Mouse (Mus musculus) adrenal gland, postnatal 14 days (tissue): Measurements from ENCODE around the gene Psma6. TPM values are rescaled to one million over a fixed set of nuclear protein-coding genes. Genes with fewer than 3 reads are reported as not detected.
"Not testable (repeated sequence)": the region's sequence is repeated elsewhere in the genome, so short reads cannot be mapped to it uniquely, and the experiment has no call there.

Source experiments
- DNase-seq: peaks from one replicate; pipeline ENCODE4 v3.0.0; 2021; ENCODE audit warnings: mixed read lengths
- long read RNA-seq, 2 experiments: library from polyadenylated mRNA; stranded (forward); transcript quantifications; one replicate each; pipeline ENCODE4 v2.0.0; 2021
- total RNA-seq: library from RNA; stranded (reverse); gene quantifications from 2 replicates; pipeline ENCODE4 v1.2.3, GENCODE M21; 2021

Gene Psma6
- 226 and 253 TPM in 2 replicates for total RNA-seq
- long read RNA-seq, experiment 1, transcript Psma6-201 (7 exons, 1,042 nt) = major isoform, 237 of 267 reads
- long read RNA-seq, experiment 1, partial matches to known transcripts = 24 of 267 reads
- long read RNA-seq, experiment 1, other reads (novel, unspliced or antisense) = 6 of 267 reads
- long read RNA-seq, experiment 2, transcript Psma6-201 (7 exons, 1,042 nt) = major isoform, 235 of 259 reads
- long read RNA-seq, experiment 2, partial matches to known transcripts = 12 of 259 reads
- long read RNA-seq, experiment 2, other reads (novel, unspliced or antisense) = 12 of 259 reads

DNA sequence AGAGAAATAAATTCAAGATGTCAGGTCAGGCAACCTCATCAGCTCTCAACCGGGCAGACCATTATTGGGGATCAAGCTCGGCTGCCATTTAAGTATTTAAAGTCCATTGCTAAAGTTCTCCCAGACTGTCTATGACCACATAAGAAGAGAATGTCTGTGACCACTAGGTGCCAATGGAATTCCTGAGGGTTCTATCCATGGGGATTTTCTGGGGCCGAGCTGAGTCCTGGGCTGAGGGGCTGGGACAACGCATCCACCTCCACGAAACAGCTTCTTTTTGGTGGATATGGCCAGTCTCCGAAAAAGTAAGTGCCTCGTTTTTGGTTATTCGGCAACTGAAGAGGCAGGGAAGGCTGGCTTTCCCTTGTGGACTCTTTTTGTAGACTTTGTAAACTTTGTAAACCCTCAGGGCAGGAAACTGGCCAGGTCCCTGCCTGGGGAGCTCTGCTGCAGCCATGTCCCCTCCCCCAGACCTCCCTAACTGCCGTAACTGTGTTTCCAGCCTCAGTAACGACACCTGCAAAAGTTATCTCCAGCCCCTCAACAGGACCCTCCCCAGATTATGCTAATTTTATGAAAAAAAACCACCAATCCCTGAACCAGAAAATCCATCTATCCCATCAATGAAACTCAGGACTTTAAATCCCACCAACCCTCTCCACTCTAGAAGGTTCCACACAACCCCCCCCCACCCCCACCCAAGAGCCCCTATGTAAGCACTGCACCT is at the start of gene Psma6:
Psma6 (plus strand) TSS at position 200 of the 727 bp plus-strand sequence.
- peak; percentile 34 for DNase-seq

GRCm38 (mm10) chr12:55338490-55338889 is 45.5 kb upstream of the Psma6 start:
- not testable (repeated sequence) for DNase-seq

GRCm38 (mm10) chr12:55343045-55343444 is 41.0 kb upstream of the Psma6 start:
- DNase-seq = not testable (repeated sequence)

DNA sequence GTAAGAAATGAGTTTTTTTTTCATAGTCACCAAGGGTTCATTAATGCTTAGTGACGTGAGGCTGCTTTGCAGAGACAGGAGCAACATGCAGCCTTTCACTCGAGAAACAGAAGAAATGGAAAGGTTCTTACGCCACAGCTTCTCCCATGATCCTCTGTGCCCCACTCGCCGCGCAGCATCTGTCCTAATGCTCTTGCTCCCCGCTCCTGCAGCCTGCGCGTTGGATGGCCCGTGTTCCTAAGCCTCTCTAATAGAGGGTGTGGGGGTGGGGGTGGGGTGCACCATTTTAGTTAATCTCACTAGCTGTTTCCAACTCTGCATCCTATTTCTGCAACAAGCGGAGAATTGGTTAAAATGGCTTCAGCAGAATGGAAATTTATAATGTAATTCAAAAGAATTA is 40.0 kb upstream of the Psma6 start:
- DNase-seq = no peak

- DNase-seq = peak; percentile 14
Measured at GRCm38 (mm10) chr12:55344583-55344982, 39.4 kb upstream of the Psma6 start.

- no peak for DNase-seq
Measured at GRCm38 (mm10) chr12:55353423-55353822, 30.6 kb upstream of the Psma6 start.

DNA sequence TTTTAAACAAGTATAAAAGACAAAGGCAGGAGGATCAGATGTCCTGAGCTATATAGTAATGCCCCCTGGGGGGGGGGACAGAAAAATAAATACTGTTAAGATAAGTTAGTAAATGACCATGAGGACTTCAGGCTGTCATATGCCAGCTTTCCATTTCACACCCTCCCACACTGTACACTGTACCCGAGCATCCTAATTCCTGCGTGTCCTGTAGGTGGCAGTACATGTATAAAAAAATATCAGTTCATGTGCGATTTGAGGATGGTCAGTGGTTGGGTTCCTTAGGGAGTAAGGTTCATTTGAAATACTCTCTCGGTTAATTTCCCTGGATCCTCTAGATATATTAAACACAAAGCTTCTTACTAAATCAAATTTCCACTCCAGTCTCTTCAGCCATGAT is 29.1 kb upstream of the Psma6 start:
- peak; percentile 48 for DNase-seq

DNA sequence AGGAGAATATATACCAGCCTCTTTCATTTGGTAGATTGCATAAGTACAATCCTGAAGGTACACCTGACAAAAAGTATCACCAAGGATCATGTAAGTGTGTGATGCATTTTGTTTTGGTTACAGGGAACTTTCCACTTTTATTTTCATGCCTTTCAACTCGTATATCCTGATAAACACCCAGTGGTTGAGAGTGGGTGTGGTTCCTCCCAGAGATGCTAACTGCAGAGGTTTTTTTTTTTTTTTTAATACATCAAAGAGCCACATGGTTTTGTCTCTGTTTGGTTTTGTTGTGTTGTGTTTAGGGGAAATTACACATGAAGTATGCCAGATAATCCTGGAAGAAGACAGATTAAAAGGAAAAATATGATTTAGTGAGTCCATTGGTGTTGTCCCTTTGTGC is 26.7 kb upstream of the Psma6 start:
- no peak for DNase-seq

GRCm38 (mm10) chr12:55360929-55361328 is 23.1 kb upstream of the Psma6 start:
- no peak for DNase-seq

GRCm38 (mm10) chr12:55365083-55365482 is 18.9 kb upstream of the Psma6 start:
- DNase-seq = no peak

- no peak for DNase-seq
Measured at GRCm38 (mm10) chr12:55372424-55373055, 11.5 kb upstream of the Psma6 start.

DNA sequence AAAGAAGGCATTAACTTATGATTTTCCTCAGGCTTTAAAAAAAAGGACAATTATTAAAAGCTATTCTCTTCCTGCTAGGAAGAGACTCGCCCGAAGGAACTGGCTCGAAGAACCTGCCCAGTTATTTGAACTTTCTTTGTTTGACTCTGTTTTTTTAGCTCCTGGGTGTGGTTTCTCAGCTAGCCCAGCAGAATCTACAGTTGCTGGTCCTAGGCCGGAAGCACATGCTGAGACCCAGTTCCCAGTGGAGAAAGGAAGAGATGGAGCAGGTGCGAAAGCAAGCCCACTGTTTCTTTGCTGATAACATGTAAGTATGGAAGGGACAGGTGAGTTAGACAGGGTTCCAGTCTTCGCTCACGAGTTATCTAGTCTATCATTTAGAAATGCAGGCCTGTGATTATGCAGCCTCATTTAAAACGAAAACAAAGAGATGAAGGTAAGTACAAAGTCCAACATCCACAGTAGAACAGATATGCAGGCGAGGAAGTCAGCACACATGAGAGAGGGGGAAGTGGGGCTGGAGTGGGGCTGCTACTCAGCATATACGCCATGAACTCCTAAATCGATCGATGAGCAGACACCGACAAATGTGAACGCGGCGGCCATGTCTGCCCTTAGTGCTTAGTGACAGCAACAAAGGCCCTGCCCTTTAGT is 6.9 kb upstream of the Psma6 start:
- no peak for DNase-seq

GRCm38 (mm10) chr12:55377610-55377980 is 6.4 kb upstream of the Psma6 start:
- no peak for DNase-seq

DNA sequence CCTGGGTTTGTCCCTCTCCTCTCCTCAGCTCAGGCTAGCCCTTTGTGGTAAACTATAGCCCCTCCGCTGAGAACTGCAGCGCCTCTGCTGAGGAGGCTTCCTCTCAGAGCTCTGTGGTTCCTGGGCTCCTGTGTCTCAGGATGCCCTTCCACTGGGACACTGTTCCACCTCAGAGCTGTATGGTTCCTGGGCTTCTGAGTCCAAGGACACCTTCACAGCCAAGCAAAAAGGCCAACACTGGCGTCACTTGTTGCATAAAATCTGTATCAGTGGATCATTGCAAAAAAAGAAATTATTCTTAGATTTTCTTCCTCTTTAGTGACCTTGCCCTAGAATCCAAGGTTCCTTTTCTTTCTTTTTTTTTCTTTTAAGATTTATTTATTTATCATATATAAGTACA is 804 bp downstream of the Psma6 start:
- peak; percentile 70 for DNase-seq

GRCm38 (mm10) chr12:55385931-55386330 is 1.9 kb downstream of the Psma6 start:
- DNase-seq = peak; percentile 57

- DNase-seq = no peak
Measured at GRCm38 (mm10) chr12:55386456-55386855, 2.4 kb downstream of the Psma6 start.

DNA sequence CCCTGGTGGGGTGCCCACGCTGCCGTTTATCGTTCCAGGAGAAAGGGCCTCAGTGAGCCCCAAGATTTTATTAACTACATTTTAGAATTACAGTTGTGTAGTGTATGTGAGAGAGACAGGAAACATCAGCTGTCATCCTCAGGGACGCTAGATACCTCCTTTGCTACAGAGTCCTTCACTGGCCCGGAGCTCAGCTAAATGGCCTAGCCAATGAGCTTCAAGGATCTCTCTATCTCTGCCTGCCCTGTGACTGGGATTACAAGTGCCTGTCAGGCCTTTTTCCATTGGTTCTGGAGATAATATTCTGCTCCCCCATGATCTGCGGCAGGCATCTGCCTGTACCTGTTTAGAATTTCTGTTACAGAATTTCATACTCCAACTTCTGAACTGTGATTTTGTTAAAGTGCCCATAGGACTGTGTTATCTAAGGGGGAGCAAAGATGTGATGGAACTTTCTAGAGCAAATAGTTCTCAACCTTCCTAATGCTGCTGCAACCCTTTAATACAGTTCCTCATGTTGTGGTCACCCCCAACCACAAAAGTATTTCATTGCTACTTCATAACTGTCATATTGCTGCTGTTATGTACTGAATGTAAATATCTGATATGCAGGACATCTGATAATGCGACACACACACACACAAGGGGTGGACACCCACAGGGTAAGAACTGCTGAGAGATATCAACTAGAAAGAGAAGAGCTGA is 3.2 kb downstream of the Psma6 start:
- peak; percentile 54 for DNase-seq

- DNase-seq = peak; percentile 68
Measured at GRCm38 (mm10) chr12:55387788-55388465, 3.9 kb downstream of the Psma6 start.

- DNase-seq = peak; percentile 79
Measured at GRCm38 (mm10) chr12:55388478-55388877, 4.5 kb downstream of the Psma6 start.

- peak; percentile 40 for DNase-seq
Measured at GRCm38 (mm10) chr12:55389132-55390081, 5.4 kb downstream of the Psma6 start.
